Mouse (Mus musculus): ENCODE measurements around the gene Eda.
"Not testable (repeated sequence)": the region's sequence is repeated elsewhere in the genome, so short reads cannot be mapped to it uniquely, and the experiment has no call there.

Eda gene

DNA sequence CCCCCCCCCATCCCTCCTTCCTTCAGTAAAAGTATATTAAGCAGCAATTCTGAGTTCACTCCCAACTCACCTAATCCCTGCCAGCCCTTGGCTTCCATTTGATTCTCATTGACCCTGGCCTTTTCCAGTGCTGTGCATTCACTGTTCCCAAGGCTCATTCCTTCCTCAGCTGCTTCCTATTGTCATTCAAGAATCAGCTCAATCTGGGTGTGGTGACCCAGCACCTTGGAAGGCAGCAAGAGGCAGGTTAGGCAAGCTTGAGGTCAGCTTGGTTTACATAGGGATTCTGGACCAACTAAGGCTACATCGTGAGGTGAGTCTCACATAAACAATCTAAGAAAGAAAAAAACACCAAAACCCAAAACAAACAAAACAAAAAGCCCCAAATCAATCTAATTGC is 433.8 kb downstream of the Eda start:
- no peak for DNase-seq (ENCODE audit: low read depth, low spot score)

DNA sequence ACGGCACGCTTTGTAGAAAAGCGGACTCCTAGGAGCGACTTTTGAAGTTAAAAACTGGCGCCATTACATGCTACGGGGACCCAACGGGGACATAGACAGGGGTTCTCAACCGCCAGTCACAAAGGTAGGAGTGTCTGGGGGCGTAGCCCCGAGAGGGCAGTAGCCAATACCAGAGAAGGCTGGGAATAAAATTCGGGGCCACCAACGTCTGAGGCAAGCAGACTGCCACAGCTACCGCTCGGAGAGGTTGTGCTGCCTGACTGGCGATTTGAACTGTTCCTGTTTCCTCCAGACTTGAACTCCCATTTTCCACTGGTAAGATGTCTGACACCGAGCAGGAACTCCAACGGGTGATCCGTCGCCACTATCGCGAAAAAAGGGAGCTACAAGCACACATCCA is 453.3 kb downstream of the Eda start, which contains the start of gene Otud6a:
Otud6a (plus strand) TSS at position 321 of the 400 bp plus-strand sequence.
- DNase-seq (ENCODE audit: low read depth, low spot score), result no peak

DNA sequence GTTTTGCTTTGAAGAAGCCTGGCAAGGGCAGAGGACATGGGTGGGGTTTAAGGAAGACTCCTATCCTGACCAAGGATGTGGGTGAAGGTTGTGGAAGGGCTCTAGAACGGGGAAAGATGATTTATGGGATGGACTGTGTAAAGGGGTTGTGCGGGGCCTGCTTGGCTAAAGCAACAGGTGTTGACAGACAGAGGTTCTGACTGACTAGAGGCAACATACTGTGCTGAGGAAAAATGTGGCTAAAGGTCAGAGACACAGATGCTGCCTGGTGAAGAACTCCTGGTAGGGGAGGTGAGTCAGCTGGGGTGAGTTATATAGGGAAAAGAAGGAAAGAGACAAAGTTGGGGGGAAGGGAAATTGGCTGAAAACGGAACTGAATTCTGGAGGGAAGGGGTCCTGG is 456.9 kb downstream of the Eda start:
- DNase-seq (ENCODE audit: low read depth, low spot score), result no peak

DNA sequence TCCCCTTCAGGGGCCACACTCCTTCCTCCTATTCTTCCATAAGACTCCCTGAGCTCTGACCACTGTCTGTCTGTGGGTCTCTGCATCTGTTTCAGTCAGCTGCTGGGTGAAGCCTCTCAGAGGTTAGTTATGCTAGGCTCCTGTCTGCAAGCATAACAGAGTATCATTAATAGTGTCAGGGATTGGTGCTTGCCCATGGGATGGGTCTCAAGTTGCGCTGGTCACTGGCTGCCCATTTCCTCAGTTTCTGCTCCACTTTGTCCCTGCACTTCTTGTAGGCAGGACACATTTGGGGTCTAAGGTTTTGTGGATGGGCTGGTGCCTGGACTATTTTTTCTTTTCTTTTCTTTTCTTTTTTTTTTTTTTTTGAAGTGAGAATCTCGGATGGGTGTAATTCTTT is 467.2 kb downstream of the Eda start, which contains the start of gene Awat2:
Awat2 (minus strand) TSS at position 101 of the 400 bp plus-strand sequence.
- not testable (repeated sequence) for DNase-seq (ENCODE audit: low read depth, low spot score)

DNA sequence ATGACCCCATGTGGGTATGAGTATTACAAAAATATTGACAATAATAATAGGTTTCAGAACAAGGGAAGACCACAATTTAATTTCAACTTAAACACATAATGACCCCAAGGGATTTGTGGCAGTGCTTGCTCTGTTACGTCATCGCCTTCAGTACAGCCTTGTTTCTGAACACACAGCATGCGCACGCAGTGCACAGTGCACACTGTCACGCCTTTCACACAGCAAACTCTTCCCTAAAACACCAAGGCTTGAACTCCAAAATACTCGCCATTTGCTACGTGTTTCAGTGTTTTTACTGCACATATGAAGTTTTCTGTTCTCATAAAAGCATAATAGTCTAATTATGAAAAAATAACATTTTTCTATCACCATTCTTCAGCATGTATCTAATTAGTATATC is 468.1 kb downstream of the Eda start:
- DNase-seq (ENCODE audit: low read depth, low spot score), result no peak

All from telencephalon, adult 2 months (tissue).